Mouse (Mus musculus): Measurements from ENCODE around the gene Synpo2. TPM values are rescaled to one million over a fixed set of nuclear protein-coding genes. Genes with fewer than 3 reads are reported as not detected.

Gene Synpo2
- polyA plus RNA-seq, 1 experiment from 2014 or later, result 5.4 TPM

Other genes with a start within 250 kb of the Synpo2 start
- gene Myoz2, start 201.1 kb downstream of the Synpo2 start, polyA plus RNA-seq (2016; fragmentation: Nextera tagmentation; extraction: Ambion mirVana), result not detected in 2 replicates
- gene Sec24d, start 31.3 kb upstream of the Synpo2 start, polyA plus RNA-seq (2016; fragmentation: Nextera tagmentation; extraction: Ambion mirVana), result 20.0 and 23.4 TPM in 2 replicates
- 37.5 and 38.2 TPM in 2 replicates for gene Mettl14, start 150.0 kb upstream of the Synpo2 start, polyA plus RNA-seq (2016; fragmentation: Nextera tagmentation; extraction: Ambion mirVana)
- gene Prss12, start 210.8 kb upstream of the Synpo2 start, polyA plus RNA-seq (2016; fragmentation: Nextera tagmentation; extraction: Ambion mirVana), result 8.4 and 13.9 TPM in 2 replicates

All from midbrain, embryonic 12.5 days (tissue).